Mouse (Mus musculus) frontal cortex, adult (tissue): Measurements from ENCODE around the gene Hipk2.
A peak's percentile ranks its signal among the peaks of the same experiment; 100 is the strongest.
"Not testable (repeated sequence)": the region's sequence is repeated elsewhere in the genome, so short reads cannot be mapped to it uniquely, and the experiment has no call there.

Experiments
- ATAC-seq: cut with Nextera tagmentation; 2 replicates; pipeline ENCODE4 v1.9.2; 2017; ENCODE audit warnings: mild to moderate bottlenecking, moderate library complexity, mixed read lengths; ENCODE audit not compliant: low TSS enrichment

Gene Hipk2

DNA sequence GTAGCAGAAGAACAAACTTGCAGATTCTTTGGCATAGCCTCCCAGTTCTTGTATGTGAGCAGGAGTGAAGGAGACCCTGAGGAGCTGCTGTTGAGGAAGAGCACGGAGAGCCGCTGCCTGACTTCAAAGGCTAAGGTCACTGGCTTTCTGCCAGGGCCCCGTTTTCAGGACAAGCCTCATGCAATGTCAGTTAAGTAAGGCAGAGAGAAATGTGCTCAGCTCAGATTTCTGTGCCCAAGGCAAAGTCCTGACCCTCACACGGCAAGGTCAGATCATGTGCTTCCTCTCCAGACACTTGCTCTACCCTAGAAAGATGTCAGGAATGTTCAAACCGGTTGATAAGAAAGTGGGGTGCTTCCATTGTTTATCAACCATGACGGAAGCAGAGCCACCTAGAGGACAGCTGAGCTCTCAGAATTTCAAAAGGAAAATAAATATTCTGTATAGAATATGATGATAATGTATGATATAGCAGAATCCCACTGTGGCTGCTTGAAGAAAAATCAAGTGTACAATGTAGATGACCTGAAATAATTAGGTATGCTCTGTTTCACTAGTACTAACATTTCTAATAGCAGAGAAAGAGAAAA lies 173.1 kb downstream of the Hipk2 start:
- no peak for ATAC-seq

DNA sequence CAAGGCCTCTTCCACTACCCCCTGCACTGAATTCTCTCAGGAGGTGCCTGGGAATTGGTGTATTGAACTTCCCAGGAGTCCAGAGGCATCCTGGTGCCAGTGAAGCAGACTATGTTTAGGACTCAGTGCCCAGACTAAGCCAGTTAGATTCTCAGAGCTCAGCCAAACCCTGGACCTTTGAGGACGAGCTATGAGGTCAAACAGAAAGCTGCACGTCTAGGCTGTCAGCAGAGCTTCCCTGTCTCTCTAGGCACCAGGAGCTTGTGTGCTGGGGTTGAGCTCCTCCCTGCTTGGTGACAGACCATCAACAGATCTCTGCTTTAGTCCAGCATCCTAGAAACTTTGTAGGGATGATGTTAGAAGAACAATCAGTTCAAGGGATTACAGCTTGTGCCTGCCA lies 174.5 kb downstream of the Hipk2 start:
- ATAC-seq = no peak

DNA sequence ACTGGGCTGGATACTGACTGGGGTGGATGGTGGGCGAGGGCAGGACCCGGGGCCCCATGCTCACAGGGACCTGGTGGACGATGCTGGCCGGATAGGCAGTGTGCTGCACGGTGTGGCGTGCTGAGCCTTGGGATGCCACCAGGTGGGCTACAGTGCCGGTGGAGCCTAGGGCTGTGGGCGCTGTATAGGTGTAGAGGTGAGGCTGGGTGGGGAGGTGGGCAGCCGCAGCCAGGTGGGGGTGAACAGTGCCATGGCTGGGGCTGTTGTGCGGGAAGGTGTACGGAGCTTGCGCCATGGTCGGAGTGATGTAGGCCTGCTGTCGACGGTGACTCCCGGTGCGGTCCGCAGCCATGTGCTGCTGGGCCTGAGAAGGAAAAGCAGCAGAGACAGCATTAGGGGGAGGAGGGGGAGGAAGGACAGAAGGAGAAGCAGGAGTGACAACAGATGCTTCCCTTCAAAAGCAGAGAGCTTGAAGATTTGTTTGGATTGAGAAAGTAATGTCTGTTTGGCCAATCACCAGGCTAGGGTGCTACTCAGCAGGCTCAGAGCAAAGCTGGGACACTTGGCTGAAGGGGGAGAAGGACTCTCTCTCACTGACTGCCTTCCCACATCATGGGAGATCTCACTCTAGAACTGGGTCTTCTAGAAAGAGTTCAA lies 177.6 kb downstream of the Hipk2 start:
- ATAC-seq = 0 out of 2 replicates have a peak, but pooled peaks have one; percentile 11

GRCm38 (mm10) chr6:38696570-38696969 lies 179.4 kb downstream of the Hipk2 start:
- peak; percentile 67 for ATAC-seq

GRCm38 (mm10) chr6:38695380-38696054 lies 180.4 kb downstream of the Hipk2 start:
- peak; percentile 82 for ATAC-seq

GRCm38 (mm10) chr6:38692556-38692955 lies 183.4 kb downstream of the Hipk2 start:
- ATAC-seq = no peak

DNA sequence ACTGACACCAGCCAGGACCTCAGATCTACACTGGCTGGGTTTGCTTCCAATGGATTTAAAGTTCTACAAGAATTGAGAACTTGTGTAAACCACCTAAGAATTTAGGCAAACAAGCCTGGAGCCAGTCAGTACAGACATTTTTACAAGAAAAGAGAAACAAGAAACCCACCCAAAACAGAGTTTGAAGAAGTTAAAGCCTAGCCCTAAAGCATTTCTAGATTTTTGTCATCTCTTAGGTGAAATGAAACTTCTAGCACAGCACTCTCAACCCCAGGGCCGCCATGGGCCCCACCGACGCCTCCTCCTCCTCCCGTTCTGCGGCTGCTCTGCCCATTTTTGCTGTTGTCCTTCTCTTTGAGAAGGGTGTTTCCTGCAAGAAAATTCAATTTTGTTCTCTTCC lies 184.9 kb downstream of the Hipk2 start:
- no peak for ATAC-seq

DNA sequence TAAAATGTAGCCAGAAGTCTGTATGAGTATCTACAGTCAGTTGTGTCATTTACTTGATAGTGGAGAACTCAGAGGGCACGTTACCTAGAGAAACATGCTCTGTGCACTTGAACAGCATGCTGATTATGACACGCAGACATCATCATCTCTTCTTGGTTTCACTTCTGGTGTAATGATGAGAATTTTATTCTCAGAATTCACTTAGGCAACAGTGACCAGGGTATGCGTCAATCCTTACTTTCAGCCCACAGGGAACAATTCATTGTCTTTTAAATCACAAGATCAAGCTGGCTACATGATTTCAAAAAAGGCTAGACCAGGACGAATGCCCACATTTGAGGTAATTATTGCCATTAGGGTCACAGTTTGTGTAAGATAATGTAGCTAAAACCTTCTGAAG lies 185.3 kb downstream of the Hipk2 start:
- no peak for ATAC-seq

DNA sequence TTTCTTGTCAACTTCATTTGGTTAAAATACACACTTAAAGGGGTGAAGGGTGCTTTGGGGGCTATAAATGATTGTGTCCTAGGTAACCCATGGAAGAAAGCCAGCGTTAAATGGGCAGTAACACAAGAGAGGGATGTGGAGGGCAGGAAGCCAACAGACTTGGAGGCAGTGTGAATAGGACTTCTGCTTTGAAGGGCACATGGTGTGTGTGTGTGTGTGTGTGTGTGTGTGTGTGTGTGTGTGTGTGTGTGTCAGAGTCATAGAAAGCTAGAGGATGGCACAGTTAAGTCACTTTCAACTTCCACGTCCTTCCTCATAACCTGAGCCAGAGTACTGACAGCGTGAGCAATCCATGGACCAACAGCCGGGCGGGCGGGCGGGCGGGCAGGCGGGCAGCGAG lies 187.1 kb downstream of the Hipk2 start:
- ATAC-seq = no peak

DNA sequence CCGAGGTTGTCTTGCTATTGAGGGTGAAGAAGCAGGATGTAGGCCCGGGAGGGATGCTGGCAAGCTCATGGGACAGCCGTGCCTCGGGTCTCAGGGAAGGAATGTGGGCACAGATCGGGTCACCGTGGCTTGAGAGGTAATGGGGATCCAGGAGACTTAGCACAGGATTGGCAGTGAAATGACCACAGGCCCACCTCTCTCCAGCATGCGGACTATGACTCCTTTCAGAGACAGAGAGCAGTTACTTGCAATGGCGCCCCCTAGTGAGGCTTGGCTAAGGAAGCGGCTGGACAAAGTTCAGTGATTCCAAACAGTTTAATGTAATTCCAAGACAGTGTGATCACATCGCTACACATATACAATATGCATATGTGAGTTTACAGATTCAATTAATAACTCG lies 188.7 kb downstream of the Hipk2 start:
- ATAC-seq = peak; percentile 51; the same call in 1 of the 2 replicates

DNA sequence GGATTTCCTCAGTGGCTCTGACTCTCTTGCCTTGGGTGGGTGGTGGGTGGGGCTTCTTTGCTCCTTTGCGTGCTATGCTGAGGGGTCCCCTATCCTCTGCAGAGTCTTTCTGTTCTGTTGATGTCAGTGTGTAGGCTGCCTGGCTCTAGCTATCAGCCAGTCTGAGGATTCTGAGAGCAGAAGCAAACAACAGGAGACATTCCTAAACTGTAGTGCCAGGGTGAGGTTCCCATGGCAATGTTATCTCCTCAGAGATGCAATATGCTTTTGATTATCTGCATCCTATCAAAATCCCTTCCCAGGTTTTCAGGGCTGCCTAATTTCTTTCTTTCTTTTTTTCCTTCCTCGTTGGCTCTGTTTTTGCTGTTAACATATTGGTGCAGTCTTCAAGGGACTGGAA lies 193.4 kb downstream of the Hipk2 start:
- no peak for ATAC-seq

GRCm38 (mm10) chr6:38677629-38678028 lies 198.3 kb downstream of the Hipk2 start:
- ATAC-seq = no peak

DNA sequence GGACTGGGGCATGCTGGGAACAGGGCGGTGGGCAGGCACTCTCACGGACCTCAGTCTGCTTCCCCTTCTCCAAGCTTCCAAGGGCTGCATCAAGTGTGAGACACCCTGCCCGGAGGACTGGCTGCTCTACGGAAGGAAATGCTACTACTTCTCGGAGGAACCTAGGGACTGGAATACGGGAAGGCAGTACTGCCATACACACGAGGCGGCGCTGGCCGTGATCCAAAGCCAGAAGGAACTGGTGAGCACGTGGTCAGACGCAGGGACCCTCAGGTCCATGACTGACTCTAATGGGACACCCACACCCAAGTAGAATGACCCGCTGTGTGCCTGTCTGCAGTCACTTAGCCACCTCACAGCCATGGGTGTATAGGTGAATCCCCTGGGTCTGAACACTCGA lies 199.2 kb downstream of the Hipk2 start:
- ATAC-seq = no peak

DNA sequence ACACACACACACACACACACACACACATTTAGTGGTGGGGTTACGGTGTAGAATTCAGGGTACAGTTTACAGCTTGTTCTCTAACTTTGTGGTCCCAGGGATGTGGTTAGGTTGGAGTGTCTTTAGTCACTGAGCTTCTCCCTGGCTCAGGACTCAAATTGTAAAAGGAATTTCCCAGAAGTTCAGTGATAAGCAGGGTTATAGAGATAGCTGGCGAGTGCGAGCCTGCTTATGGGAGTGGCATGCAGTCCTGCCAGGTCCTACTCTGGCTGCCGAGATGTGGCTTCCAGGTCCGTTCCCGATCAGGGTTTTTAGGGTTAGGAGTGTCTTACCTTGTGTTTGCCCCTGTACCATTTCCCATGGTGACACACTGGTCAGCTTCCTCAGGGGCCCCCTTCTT lies 199.7 kb downstream of the Hipk2 start:
- no peak for ATAC-seq

- no peak for ATAC-seq
Observed at GRCm38 (mm10) chr6:38672011-38672410, 204.0 kb downstream of the Hipk2 start.

DNA sequence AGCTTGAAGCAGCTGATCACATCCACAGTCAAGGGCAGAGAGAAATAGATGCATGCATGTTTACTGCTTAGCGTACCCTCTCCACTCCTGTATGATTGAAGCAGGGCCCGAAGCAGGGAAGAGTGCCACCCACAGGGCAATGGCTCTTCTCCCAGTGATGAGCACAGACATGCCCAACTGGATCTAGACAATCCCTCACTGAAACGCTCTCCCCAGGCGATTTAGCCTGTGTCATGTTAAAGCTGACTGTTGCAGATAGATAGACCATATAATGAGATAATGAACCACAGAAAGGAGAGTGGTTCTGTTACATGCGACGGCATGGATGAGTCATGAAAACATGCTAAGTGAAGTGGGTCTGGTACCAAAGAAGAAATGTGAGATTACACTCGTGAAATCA lies 204.7 kb downstream of the Hipk2 start:
- ATAC-seq = 0 out of 2 replicates have a peak, but pooled peaks have one; percentile 38

DNA sequence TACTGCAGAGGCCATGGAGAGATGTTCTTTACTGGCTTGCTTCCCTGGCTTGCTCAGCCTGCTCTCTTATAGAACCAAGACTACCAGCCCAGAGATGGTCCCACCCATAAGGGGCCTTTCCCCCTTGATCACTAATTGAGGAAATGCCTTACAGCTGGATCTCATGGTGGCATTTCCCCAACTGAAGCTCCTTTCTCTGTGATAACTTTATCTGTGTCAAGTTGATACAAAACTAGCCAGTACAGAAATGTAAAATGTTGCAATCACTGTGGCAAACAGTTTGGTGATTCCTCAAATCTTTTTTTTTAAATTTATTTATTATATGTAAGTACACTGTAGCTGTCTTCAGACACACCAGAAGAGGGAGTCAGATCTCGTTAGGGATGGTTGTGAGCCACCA lies 205.5 kb downstream of the Hipk2 start:
- not testable (repeated sequence) for ATAC-seq

GRCm38 (mm10) chr6:38669580-38669979 lies 206.4 kb downstream of the Hipk2 start:
- no peak for ATAC-seq

DNA sequence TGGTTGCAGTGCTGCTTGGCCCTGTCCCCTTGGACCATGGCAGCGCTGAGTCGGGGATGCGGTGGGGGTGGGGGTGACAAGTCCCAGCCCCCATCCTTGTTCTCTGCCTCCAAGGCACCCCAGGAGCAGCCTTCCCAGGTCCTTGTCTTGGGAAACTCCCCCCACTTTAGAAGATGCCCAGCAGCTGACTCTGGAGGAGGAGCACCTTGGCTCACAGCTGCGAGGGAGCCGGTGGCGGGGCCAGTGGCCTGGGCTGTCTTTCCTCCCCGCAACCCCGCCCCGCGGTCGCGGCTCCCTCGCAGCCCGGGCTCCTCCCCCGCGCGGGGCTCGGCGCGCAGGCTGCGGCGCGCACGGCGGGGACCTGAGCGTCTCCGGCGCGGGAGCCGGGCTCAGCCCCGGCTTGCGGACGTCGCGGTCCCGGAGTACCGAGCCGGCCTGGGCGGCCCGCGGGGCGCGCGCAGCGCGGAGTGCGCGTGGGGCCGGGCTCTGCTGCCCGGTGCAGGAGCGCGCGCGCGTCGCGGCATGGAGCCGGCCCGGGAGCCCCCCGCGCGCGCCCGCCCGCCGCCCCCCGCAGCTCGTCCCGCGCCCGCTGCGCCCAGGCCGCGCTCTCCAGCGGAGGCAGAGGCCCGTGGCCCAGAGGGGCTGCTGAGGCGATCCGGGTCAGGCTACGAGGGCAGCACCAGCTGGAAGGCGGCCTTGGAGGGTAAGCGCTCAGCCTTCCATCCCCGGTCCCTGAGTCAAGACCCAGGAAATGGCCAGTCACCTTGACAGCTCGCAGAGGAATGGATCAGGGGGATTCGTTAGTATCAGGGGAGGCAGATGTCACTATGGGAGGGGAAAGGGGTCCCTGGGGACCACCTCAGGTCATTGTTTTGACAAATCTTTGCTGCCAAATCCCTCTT lies 213.0 kb downstream of the Hipk2 start, which contains the start of gene Clec2l:
Gene Clec2l (plus strand): TSS at position 356 of the 902 bp plus-strand sequence.
- peak; percentile 81 for ATAC-seq

- ATAC-seq = no peak
Observed at GRCm38 (mm10) chr6:38661626-38662025, 214.3 kb downstream of the Hipk2 start.

DNA sequence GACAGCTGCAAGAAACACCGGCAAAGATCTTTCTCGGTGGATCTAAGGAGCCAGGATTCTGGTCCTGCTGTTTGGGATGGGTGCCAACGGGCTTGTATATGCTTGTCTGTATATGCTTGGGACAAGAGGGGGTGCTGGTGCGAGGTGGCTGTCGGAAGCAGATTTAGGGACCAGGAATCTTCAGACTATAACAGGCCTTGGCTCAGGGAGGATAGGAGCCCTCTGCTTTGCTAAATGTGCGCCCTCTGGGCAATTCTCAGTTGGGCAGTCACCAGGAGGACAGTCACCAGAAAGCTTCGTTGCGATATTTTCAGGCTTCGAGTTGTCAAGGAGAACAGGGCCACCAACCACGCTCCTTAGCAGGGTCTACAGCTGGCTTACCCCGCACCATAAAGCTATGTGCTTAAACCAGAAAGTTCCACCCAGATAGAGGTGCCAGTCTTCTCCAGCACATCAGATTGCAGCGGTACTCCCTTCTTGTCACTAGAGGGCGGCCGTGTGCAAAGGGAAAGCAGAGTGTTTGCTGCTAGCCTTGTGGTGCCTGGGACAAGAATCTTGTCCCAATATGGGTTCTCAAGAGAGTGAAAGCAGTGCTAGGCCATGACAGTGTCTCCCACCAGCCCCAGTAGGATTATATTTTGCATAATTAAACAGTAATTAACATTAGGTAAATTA lies 225.6 kb downstream of the Hipk2 start:
- peak; percentile 98 for ATAC-seq
